Mouse (Mus musculus): Measurements from ENCODE around the gene Fstl5. TPM values are rescaled to one million over a fixed set of nuclear protein-coding genes. Genes with fewer than 3 reads are reported as not detected.
"Not testable (repeated sequence)": the region's sequence is repeated elsewhere in the genome, so short reads cannot be mapped to it uniquely, and the experiment has no call there.

The Fstl5 gene
- polyA plus RNA-seq, 1 experiment, result not detected

- TF ChIP-seq CTCF (IDR thresholded peaks at IDR 0.05; ENCODE audit: low read depth, low read length) (no peak), POLR2A (IDR thresholded peaks at IDR 0.05; ENCODE audit: insufficient read depth, low read length) (no peak), EP300 (IDR thresholded peaks at IDR 0.05; ENCODE audit: insufficient read depth, low read depth, low read length) (no peak)
- Histone ChIP-seq H3K27ac (ENCODE audit: insufficient read depth, low read length) (no peak overlapping the region), H3K36me3 (ENCODE audit: control insufficient read depth, insufficient read depth, low read length, poor library complexity, severe bottlenecking) (no peaks in the 10 kb centered on the region), H3K4me3 (ENCODE audit: low read depth, low read length) (no peak overlapping the region), H3K27me3 (ENCODE audit: control insufficient read depth, insufficient read depth, low read length, poor library complexity, severe bottlenecking) (no peaks in the 10 kb centered on the region), H3K9me3 (replicated peaks; ENCODE audit: control insufficient read depth, insufficient read depth, low read length, poor library complexity, severe bottlenecking) (no peaks in the 10 kb centered on the region), H3K9ac (ENCODE audit: low read depth, poor library complexity, severe bottlenecking) (no peak overlapping the region), H3K4me1 (ENCODE audit: control insufficient read depth, insufficient read depth, low read length) (no peaks in the 10 kb centered on the region)
Observed at GRCm38 (mm10) chr3:76369910-76370309, 295.8 kb downstream of the Fstl5 start.

- H3K27me3 ChIP-seq (ENCODE audit: control insufficient read depth, insufficient read depth, low read length, poor library complexity, severe bottlenecking), result no peaks in the 10 kb centered on the region
Observed at GRCm38 (mm10) chr3:76428775-76429372, 354.8 kb downstream of the Fstl5 start.

GRCm38 (mm10) chr3:76467229-76467874 is 393.3 kb downstream of the Fstl5 start:
- no peak for TF ChIP-seq POLR2A (IDR thresholded peaks at IDR 0.05; ENCODE audit: insufficient read depth, low read length)
- TF ChIP-seq EP300 (IDR thresholded peaks at IDR 0.05; ENCODE audit: insufficient read depth, low read depth, low read length), result no peak
- no peak for TF ChIP-seq CTCF (IDR thresholded peaks at IDR 0.05; ENCODE audit: low read depth, low read length)
- no peaks in the 10 kb centered on the region for H3K9me3 ChIP-seq (replicated peaks; ENCODE audit: control insufficient read depth, insufficient read depth, low read length, poor library complexity, severe bottlenecking)
- H3K36me3 ChIP-seq (ENCODE audit: control insufficient read depth, insufficient read depth, low read length, poor library complexity, severe bottlenecking), result no peaks in the 10 kb centered on the region
- no peak overlapping the region for H3K27ac ChIP-seq (ENCODE audit: insufficient read depth, low read length)
- no peak overlapping the region for H3K9ac ChIP-seq (ENCODE audit: low read depth, poor library complexity, severe bottlenecking)
- no peak overlapping the region for H3K4me3 ChIP-seq (ENCODE audit: low read depth, low read length)
- H3K4me1 ChIP-seq (ENCODE audit: control insufficient read depth, insufficient read depth, low read length), result no peaks in the 10 kb centered on the region
- no peaks in the 10 kb centered on the region for H3K27me3 ChIP-seq (ENCODE audit: control insufficient read depth, insufficient read depth, low read length, poor library complexity, severe bottlenecking)

More at GRCm38 (mm10) chr3:76428775-76429372, 354.8 kb downstream of the Fstl5 start:
- Histone ChIP-seq H3K4me1 (ENCODE audit: control insufficient read depth, insufficient read depth, low read length) (no peaks in the 10 kb centered on the region), H3K9me3 (replicated peaks; ENCODE audit: control insufficient read depth, insufficient read depth, low read length, poor library complexity, severe bottlenecking) (no peaks in the 10 kb centered on the region), H3K4me3 (ENCODE audit: low read depth, low read length) (no peak overlapping the region), H3K36me3 (ENCODE audit: control insufficient read depth, insufficient read depth, low read length, poor library complexity, severe bottlenecking) (no peaks in the 10 kb centered on the region), H3K9ac (ENCODE audit: low read depth, poor library complexity, severe bottlenecking) (no peak overlapping the region), H3K27ac (ENCODE audit: insufficient read depth, low read length) (no peak overlapping the region)
- no peak for TF ChIP-seq EP300 (IDR thresholded peaks at IDR 0.05; ENCODE audit: insufficient read depth, low read depth, low read length)
- no peak for TF ChIP-seq POLR2A (IDR thresholded peaks at IDR 0.05; ENCODE audit: insufficient read depth, low read length)
- TF ChIP-seq CTCF (IDR thresholded peaks at IDR 0.05; ENCODE audit: low read depth, low read length), result no peak

GRCm38 (mm10) chr3:76468147-76468546 is 394.1 kb downstream of the Fstl5 start:
- no peaks in the 10 kb centered on the region for H3K9me3 ChIP-seq (replicated peaks; ENCODE audit: control insufficient read depth, insufficient read depth, low read length, poor library complexity, severe bottlenecking)
- no peaks in the 10 kb centered on the region for H3K36me3 ChIP-seq (ENCODE audit: control insufficient read depth, insufficient read depth, low read length, poor library complexity, severe bottlenecking)
- H3K4me3 ChIP-seq (ENCODE audit: low read depth, low read length), result no peak overlapping the region
- TF ChIP-seq POLR2A (IDR thresholded peaks at IDR 0.05; ENCODE audit: insufficient read depth, low read length) (no peak), EP300 (IDR thresholded peaks at IDR 0.05; ENCODE audit: insufficient read depth, low read depth, low read length) (no peak), CTCF (IDR thresholded peaks at IDR 0.05; ENCODE audit: low read depth, low read length) (no peak)
- no peaks in the 10 kb centered on the region for H3K4me1 ChIP-seq (ENCODE audit: control insufficient read depth, insufficient read depth, low read length)
- no peak overlapping the region for H3K27ac ChIP-seq (ENCODE audit: insufficient read depth, low read length)
- H3K27me3 ChIP-seq (ENCODE audit: control insufficient read depth, insufficient read depth, low read length, poor library complexity, severe bottlenecking), result no peaks in the 10 kb centered on the region
- H3K9ac ChIP-seq (ENCODE audit: low read depth, poor library complexity, severe bottlenecking), result no peak overlapping the region

- not testable (repeated sequence) for H3K4me3 ChIP-seq (ENCODE audit: low read depth, low read length); H3K4me1 ChIP-seq (ENCODE audit: control insufficient read depth, insufficient read depth, low read length); H3K36me3 ChIP-seq (ENCODE audit: control insufficient read depth, insufficient read depth, low read length, poor library complexity, severe bottlenecking); H3K27me3 ChIP-seq (ENCODE audit: control insufficient read depth, insufficient read depth, low read length, poor library complexity, severe bottlenecking); H3K27ac ChIP-seq (ENCODE audit: insufficient read depth, low read length); H3K9ac ChIP-seq (ENCODE audit: low read depth, poor library complexity, severe bottlenecking)
- H3K9me3 ChIP-seq (replicated peaks; ENCODE audit: control insufficient read depth, insufficient read depth, low read length, poor library complexity, severe bottlenecking), result peaks cover 17% of the 10 kb centered on the region
Observed at GRCm38 (mm10) chr3:76507891-76508290, 433.8 kb downstream of the Fstl5 start.

GRCm38 (mm10) chr3:76508811-76509210 is 434.7 kb downstream of the Fstl5 start:
- H3K36me3 ChIP-seq (ENCODE audit: control insufficient read depth, insufficient read depth, low read length, poor library complexity, severe bottlenecking), result no peaks in the 10 kb centered on the region
- TF ChIP-seq POLR2A (IDR thresholded peaks at IDR 0.05; ENCODE audit: insufficient read depth, low read length) (no peak), CTCF (IDR thresholded peaks at IDR 0.05; ENCODE audit: low read depth, low read length) (no peak), EP300 (IDR thresholded peaks at IDR 0.05; ENCODE audit: insufficient read depth, low read depth, low read length) (no peak)
- H3K4me3 ChIP-seq (ENCODE audit: low read depth, low read length), result no peak overlapping the region
- peaks cover 17% of the 10 kb centered on the region for H3K9me3 ChIP-seq (replicated peaks; ENCODE audit: control insufficient read depth, insufficient read depth, low read length, poor library complexity, severe bottlenecking)
- no peak overlapping the region for H3K27ac ChIP-seq (ENCODE audit: insufficient read depth, low read length)
- H3K4me1 ChIP-seq (ENCODE audit: control insufficient read depth, insufficient read depth, low read length), result no peaks in the 10 kb centered on the region
- H3K27me3 ChIP-seq (ENCODE audit: control insufficient read depth, insufficient read depth, low read length, poor library complexity, severe bottlenecking), result no peaks in the 10 kb centered on the region
- H3K9ac ChIP-seq (ENCODE audit: low read depth, poor library complexity, severe bottlenecking), result no peak overlapping the region

All from ES-Bruce4 (cell line).